Mouse (Mus musculus) splenic B cell, adult 2 months (primary cell): ENCODE data around the gene Vamp9.

Experiments used
- DNase-seq: peaks from one replicate; pipeline ENCODE4 v3.0.0-alpha.2; 2011; ENCODE audit warnings: low read depth, low spot score
- H3K27me3 ChIP-seq: 2 replicates; pipeline ENCODE4 v1.6.1; 2012; ENCODE audit warnings: mild to moderate bottlenecking, low read length, moderate library complexity, mixed read lengths; ENCODE audit not compliant: control insufficient read depth, poor library complexity, insufficient read depth, severe bottlenecking
- H3K36me3 ChIP-seq: 2 replicates; pipeline ENCODE4 v1.6.1; 2012; ENCODE audit warnings: mild to moderate bottlenecking, low read length, moderate library complexity, mixed read lengths; ENCODE audit not compliant: control insufficient read depth, poor library complexity, insufficient read depth, severe bottlenecking

Gene Vamp9

DNA sequence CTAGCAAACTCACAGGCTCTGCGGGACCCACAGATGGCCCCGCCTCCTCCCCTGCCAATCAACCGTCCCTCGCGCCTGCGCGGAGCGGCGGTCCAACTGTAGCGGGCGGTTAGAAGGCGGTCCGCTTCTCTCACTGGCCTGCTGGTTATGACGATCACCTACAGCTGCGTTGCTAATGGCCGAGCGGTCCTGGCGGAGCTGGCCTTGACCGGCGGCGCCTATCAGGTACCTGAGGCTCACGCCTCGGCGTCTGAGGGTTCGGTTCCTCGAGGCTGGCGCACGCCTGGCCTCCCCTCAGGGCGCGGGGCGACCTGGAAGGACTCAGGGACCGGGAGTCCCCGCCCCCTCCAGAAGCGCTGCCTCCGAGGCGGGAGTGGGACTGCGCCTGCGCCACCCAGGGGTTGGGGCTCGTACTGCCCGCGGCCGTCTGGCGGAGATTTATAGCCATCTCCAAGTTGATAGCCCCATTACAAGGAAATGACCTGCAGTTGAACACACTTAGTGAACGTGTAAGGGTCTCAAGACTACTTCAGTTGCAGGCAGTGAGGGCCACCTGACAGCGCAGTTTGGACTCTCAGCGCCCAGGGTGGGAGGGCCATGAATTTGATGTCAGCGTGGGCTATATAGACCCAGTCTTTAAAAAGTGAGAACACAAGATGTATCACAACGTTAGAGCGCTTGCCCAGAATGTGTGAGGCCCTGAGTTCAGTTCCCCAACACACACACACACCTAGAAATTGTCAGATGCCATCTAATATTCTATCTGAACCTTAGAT lies at the start of gene Vamp9:
TSS of gene Vamp9 (plus strand) at position 74 of the 776 bp plus-strand sequence.
- Histone ChIP-seq H3K27me3 (no peaks in the 10 kb centered on the region), H3K36me3 (no peaks in the 10 kb centered on the region)
- peak; percentile 93 for DNase-seq

DNA sequence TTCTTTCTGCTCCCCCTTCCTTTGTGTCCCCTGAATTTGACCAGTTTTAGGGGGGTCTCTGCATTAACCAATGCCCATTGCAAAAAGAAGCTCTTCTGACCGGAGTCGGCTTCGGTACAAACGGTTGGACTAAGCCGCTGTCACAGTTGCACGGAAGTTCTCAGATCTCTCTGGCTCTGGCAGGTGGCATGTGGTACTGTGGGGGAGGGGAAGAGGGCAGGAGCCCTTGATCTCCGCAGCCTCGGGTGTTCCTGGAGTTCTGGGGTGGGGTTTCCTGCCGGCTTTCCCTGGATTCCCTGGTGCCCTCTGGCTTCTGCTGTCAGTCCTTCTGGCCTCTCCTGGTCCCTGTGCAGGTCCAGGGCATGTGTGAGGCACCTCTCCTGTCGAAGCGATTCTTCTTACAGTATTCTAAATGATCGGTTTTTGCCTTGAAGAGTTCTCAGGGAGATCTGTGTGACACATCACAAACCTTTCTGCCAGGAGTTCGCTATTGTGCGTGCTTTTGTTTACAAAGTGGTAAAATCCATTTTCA lies 48.9 kb upstream of the Vamp9 start:
- H3K27me3 ChIP-seq: no peaks in the 10 kb centered on the region
- no peaks in the 10 kb centered on the region for H3K36me3 ChIP-seq
- DNase-seq: no peak

DNA sequence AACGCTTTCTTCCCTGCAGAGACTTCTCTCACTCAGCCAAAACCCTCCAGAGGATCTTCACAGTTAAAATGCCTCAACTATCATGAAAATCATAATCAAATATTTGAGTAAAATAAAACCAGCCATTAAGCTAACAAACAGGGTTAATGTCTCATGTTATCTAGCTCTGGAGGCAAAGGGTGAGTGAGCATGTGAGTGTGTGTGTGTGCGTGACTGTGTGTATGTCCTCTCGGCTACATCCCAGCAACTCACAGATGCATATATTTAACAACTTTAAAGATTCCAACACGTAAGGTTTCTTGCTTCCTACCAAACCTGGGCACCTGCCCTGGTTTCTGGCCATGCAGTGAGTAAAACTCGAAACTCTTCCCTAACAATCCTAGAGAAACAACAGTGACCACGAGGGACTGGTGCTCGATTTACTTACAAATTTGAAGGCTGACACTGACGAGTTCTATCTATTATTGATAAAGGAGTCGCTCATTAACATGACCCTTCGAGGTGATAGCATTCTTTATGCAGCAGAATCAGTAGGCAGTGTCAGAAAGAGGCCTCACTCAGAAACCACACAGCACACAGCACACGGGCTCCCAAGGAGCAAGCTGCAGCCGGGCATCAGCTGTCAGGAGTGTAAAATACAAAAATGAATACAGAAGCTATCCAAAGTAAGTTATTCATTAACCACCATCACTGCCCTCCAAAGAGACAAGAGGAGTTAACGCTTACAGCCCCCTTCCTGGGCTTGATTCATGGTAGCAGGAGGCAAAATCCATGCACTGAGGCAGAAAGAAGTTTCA lies 46.2 kb upstream of the Vamp9 start:
- H3K36me3 ChIP-seq: no peaks in the 10 kb centered on the region
- DNase-seq: no peak
- no peaks in the 10 kb centered on the region for H3K27me3 ChIP-seq

DNA sequence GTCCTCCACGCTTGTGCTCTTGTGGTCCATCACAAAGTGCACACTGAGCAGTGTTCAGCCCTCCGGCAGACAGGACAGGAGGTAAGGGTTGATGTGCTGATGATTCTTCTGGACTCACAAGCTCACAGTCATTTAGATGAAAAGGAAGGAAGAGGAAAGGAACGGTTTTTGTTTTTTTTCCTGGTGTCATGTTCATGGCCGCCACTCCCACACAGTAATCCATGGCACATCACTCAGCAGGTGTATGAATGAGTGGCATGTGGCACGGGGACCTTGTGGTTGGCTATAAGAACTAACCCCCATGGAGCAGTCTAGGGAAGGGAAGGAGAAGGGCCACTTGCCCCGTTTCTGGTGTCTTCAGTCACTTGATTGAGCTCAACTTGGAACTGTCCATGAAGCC lies 44.2 kb upstream of the Vamp9 start:
- no peak for DNase-seq
- no peaks in the 10 kb centered on the region for H3K36me3 ChIP-seq
- H3K27me3 ChIP-seq: no peaks in the 10 kb centered on the region

DNA sequence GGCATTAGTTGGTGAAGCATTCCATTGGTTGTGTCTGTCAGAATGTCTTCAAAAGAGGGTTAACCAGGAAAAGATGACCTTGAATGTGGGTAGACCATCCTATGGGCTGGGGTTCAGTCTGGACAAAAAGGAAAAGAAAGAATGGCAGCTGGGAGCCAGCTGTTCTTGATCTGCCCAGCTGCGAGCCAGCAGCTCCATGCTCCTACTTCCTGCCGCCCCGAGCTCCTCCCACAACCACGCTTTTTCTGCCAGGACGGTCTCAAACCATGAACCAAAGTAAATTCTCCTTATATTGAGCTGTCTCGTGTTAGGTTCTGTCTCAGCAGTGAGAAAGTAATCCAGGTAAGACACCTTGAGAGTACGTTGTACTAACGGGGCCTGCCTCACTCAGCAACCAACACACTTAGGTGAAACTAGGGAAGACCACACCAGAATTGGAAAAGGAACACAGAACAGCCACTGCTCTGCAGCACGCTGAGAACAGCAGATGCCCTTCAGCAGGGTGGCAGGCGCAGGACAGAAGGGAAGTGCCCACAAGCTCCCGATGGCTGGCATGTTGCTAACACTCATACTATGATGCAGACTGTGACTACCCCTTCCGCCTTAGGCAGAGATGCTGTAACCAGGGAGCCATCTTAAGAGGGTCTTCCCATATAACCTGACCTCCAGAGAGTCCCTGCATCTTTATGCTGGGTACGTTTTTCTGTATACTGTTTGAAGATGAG lies 42.2 kb upstream of the Vamp9 start:
- Histone ChIP-seq H3K27me3 (no peaks in the 10 kb centered on the region), H3K36me3 (no peaks in the 10 kb centered on the region)
- no peak for DNase-seq

DNA sequence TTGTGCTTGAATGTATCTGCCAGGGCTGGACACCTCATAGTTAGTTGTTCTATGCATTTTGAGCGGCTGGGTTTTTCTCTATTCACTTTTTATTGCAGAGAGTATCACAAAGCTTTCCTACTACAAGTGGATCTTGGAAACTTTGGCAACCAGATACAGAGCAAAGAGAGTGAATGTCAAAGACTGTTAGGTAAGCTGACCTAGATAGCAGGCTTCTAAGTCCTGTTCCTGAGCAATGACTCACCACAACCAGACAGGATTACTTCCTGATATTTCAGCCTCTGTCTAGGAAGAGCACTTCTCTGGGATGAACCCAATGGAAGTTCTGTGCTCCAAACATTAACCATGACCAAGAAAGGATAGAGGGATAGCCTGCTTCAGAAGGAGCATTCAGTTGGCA lies 40.3 kb upstream of the Vamp9 start:
- no peaks in the 10 kb centered on the region for H3K36me3 ChIP-seq
- DNase-seq: no peak
- no peaks in the 10 kb centered on the region for H3K27me3 ChIP-seq

DNA sequence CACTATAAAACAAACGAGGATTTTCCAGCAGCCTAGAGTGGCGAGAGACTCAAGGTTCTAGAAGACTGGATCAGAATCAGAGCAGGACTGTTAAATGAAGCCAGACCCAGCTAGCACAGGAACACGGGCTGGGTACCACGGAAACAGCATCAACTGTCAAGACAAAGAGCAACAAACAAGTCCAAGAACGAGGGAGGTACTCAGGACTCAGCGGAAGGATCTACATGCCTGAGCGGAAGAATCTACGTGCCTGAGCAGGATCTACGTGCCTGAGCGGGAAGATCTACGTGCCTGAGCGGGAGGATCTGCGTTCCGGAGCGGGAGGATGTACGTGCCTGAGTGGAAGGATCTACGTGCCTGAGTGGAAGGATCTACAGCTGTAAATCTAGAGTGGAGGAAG lies 37.8 kb upstream of the Vamp9 start:
- Histone ChIP-seq H3K36me3 (no peaks in the 10 kb centered on the region), H3K27me3 (no peaks in the 10 kb centered on the region)
- DNase-seq: no peak

DNA sequence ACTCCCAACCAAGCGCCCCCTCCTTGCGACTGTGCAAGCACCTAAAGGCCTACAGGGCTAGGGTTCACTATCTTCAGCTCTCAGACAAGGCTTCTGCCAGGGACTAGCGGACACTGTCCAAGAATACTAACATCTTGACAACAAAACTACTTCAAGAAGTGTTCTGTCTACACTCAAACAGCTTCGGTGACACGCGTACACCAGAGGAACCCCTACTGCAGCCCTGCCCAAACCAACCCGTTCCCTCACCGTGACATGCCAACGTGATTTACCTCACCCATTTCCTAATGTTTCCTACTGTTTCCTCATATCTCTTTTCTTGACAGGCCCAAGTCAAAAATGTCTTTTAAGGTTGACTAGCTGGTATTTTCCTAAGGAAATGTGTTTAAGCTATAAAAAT lies 37.1 kb upstream of the Vamp9 start:
- H3K27me3 ChIP-seq: no peaks in the 10 kb centered on the region
- no peaks in the 10 kb centered on the region for H3K36me3 ChIP-seq
- no peak for DNase-seq

DNA sequence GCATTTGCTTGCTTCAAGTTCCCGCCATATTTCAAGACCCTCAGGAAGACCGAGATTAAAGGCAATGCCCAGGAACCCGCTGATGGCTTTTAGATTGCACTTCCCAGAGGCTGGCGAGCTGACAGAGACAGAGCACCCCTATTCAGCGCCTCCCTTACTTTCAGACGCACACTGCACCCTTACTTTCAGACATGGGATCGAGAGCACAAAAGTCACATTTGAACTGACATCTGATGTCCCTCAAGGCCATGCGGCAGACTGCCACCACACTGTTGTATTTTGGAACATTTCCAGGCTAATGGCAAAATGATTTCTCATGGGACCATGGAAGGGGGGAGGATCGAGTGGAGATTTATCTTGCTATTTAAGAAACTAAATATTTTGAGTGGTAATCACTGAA lies 28.5 kb upstream of the Vamp9 start:
- no peak for DNase-seq
- H3K27me3 ChIP-seq: no peaks in the 10 kb centered on the region

DNA sequence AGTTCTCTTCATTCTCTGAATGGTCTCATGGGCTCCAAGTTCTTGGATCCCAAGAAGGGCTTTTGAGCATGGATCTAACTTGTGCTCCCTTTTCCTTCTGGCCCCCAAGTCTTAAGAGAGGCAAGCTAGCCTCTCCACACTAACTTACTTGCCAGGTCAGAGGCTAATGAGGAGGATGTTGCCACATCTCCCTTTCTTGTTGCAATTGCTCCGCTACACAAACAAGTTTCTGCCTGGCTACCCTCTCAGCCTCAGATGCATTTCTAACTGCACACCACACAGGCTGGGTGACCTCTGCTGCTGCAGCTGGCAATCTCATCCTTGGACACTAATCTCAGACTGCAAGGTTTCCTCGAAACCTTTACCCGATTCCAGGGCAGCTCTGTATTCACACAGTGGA lies 23.6 kb upstream of the Vamp9 start:
- DNase-seq: no peak
- H3K27me3 ChIP-seq: no peaks in the 10 kb centered on the region; the same call in 1 of the 2 replicates
- H3K36me3 ChIP-seq: no peaks in the 10 kb centered on the region

More for the DNA sequence above, 28.5 kb upstream of the Vamp9 start:
- no peaks in the 10 kb centered on the region for H3K36me3 ChIP-seq

DNA sequence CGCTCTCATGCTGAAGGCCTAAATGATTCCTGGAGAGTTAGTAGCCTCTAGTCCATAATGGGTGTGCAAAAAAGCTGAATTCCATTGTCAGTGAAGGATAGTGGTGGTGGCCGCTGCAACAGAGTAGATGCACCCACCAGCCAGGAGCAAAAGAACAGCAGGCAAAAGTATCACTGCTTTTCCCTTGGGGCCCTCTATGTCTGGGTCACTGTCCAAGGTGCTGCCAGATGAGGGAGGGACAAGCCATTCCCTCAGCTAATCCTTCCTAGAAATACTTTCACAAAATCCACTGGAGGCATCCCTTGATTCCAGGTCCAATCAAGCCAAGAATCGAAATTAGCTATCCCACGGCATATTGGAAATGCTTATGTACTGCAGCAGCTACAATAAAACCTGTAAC lies 22.0 kb upstream of the Vamp9 start:
- H3K36me3 ChIP-seq: no peaks in the 10 kb centered on the region
- DNase-seq: no peak

DNA sequence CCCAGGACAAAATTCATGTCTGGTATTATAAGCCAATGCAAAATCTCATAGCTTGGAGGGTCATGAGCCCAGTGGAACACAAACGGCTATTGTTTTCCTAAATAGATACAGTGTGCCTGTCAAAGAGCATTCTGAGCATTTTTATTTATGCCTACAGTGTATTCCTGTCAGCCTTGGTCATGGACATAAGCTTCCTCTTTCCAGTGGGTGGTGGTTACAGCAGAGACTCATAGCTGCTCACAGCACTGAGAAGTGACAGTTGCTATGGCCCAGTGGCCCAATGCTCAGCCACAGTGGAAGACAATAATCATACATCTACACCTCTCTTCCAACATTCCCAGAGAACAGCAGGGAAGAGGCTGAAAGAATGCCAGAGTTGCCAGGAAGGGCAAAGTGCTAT lies 18.9 kb upstream of the Vamp9 start:
- DNase-seq: no peak
- H3K36me3 ChIP-seq: no peaks in the 10 kb centered on the region
- no peaks in the 10 kb centered on the region; the same call in 1 of the 2 replicates for H3K27me3 ChIP-seq

More for the DNA sequence above, 22.0 kb upstream of the Vamp9 start:
- no peaks in the 10 kb centered on the region; the same call in 1 of the 2 replicates for H3K27me3 ChIP-seq

DNA sequence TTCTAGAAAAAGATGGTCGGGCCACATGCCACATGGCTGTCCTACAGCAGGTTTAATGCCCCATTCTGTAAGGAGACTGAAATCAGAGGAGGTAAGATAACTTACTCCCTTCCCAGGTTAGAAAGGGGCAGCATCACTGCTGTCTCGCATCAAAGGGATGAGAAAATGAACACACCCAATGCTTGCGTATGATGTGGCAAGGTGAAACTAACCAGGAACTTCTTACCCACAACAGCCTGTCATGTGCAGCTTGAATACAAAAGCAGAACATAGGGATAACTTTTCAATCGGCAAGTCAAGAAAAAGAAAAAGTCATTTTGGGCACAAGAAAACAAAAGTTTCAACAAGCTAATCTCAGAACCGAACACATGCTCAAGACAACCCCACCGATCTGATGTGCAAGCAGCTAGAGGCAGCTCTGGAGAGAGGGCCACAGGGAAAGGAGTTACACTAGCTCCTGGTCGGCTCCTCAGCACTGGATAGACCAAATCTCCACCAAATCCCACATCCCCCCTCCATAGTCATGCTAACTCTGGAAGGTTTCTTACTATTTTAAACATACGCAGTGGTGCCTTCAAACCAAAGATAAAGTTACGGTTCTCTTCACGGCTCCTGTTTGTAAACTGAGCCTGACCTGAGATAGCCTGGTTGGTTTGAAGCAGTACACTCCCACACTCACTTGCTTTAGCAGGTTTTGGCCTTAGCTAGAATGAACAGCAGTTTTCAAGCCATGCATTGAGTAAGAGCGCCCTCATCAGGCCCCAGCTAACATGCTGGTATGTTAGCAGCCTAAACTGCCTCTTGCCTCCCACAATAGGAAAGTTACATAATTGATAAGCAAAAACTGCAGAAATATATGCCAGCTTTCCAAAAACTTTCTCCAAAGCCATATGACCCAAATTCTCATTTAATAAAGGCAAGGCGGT lies 14.3 kb upstream of the Vamp9 start:
- Histone ChIP-seq H3K27me3 (no peaks in the 10 kb centered on the region), H3K36me3 (no peaks in the 10 kb centered on the region)
- DNase-seq: no peak

DNA sequence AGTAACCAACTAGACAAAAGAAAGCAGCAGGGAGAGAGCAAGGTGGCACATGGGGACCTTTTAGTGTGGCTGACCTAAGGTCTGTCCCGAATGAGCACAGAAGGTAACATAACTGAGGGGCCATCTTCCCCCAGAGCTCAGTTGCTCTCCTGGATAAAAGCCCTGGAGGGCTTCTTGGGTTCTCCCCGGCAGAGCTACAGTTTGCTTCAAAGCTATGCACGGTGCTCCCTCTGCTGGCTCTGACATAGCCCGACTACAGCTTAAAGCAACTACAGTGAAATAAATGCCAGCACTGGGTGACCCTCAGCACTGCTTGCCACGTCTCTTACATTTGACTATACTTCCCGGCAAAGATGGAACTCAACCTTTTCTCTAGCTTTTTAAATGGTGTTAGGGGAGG lies 6.0 kb upstream of the Vamp9 start:
- DNase-seq: peak; percentile 43
- Histone ChIP-seq H3K27me3 (no peaks in the 10 kb centered on the region), H3K36me3 (no peaks in the 10 kb centered on the region)
